Mouse (Mus musculus) induced T-regulatory cell, adult 2 months (primary cell): ENCODE measurements around the gene Ism1.
A peak's percentile ranks its signal among the peaks of the same experiment; 100 is the strongest.

ENCODE experiments used
- DNase-seq: peaks from one replicate; pipeline ENCODE4 v3.0.0-alpha.2; 2012; ENCODE audit warnings: low read depth

Ism1 gene

DNA sequence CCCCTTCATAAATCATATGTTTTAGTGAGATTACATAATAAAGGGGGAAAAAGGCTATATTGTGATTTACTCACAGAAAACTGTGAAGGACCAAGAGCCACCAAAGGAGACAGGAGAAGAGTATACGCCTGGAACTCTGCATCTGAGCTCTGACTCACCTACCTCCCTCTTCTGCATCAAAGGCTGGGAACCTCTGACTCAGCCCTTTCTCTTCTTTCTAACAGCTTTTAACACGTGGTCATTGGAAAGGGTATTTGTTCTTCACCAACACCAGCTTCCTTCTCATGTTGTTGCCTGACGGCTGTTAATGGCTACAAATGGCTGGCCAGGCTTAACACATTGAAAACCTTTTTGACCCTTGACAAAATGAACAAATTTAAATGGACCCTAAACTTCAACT is 36.2 kb downstream of the Ism1 start:
- DNase-seq = no peak

DNA sequence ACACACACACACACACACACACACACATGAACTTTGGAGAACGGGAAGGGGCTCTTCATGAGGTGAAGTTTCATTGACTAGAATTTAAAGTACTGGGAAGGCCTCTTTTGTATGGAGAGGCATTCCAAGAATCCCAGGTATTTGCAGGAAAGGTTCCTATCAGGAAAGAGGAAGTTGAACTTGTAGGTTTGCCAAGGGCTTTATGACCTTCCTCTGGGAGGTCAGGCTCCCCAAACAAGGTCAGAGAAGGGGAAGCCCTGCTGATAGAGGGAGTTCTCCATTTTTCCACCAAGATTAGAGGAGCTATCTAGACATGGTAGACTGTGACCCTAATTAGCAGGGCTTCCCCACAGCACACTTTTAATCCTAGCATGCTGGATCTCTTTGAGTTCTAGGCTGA is 39.8 kb downstream of the Ism1 start:
- no peak for DNase-seq

DNA sequence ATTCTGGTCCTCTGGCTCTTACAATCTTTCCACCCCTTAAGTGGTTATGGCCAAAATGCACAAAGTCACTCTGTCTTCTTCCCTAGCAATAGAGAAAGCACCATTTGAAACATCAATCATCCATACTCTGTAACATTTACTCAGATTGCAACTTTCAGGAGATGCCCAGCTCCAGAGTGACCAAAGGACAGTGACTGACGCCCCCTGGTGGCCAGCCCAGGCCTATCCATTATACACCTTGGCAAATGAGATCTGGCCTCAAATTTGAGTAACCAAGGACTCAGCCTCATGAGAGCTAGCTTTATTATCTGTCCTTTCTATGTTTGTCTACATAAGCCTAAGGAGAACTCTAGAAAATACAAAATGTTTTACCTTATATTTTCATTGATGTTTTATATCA is 44.7 kb downstream of the Ism1 start:
- peak; percentile 28 for DNase-seq

DNA sequence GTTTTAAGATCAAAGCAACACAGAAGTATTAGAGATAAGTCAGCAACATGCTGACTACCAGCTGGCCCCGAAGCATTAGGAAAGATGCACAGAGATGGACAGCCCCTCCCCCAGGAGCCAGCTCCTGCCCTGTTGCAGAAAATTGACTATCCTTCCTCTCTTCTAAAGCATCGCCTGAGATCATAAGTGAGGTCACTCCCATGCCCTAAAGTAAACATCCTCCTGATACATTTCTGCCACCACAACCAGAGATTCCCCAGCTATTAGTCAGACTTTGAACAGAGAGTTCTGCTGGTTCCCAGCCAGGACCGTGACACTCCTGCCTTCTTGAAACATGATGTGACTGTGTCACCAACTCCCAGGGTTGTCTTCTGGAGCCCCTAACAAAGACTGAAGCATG is 45.3 kb downstream of the Ism1 start:
- DNase-seq = no peak

DNA sequence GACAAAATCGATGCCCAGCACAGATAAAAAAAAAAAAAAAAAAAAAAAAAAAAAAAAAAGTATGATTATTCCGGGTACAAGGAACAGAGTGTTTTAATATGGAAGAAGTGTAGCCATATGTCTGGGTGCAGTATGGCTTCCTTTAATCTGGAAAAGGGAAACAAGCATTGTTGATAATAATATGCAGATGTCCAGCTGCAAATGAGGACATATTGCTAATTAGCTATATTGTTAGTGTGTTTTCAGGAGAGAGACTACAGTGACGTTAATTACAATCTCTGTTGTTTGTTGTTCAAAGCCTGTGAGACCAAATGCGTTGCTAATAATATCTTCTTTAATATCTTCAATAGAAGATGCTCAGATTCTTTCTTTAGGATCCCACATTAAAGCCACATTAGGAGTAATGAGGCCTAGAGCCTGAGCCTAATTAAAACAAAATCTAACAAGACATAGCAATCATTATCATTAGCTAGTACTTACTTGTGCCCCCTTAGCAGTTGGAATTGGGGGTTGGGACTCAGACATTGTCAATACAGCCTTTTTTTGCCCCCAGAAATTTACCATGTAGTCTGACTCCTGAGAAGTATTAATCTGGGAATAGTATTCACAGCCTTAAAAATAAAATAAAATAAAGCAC is 46.3 kb downstream of the Ism1 start:
- no peak for DNase-seq

DNA sequence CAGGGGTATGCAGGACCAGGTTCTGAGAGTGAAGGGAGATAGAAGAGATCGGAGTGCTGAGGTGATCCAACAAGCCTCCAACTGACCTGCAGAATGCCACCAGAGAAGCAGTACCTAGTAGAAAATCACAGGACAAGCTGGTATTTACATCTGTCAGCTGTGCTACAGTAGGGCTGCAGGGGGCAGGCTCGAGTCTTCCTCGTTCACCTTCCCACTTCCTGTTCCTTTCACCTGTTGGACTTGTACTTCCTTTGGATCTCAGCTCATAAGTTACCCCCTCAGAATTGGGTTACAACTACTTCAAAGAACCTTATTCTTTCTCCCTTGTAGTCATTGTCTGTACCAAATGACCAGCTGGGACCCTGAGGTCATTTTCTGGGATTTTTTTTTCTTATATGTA is 47.4 kb downstream of the Ism1 start:
- peak; percentile 2 for DNase-seq

DNA sequence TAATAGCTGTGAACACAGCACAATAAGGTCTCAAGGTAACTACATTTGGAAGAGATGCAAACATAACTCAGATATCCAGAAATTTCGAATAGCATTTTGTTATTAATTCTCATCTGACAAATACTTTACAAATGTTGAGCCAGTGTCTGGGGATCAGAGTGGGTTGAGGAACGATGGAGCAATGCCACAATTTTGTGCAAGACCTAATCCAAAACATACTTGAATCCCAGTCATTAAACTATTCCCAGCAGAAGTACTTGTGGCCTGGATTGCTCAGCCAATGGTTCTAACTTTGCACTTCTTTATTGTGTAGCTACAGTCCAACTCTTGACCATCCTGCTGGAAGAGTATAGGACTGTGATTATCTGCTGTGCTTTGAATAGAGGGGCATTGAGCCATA is 50.1 kb downstream of the Ism1 start:
- DNase-seq = no peak

DNA sequence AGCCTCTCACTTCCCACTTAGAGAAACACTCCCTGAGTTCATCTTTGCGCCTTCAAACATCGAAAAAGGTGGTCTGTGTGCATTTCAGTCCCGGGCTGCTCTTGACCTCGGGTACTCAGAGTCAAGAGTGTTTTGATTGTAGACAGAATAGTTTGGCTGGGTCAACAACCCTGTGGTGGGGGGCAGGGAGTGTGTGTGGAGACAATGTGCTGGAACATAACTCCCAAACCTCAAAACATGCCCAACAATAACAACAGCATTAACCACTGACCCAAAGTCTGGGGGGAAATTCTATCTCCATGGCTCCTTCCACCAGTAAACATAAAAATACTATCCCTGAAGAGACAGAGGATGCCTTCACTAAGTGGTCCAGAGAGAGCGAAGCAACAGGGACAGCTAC is 51.4 kb downstream of the Ism1 start:
- no peak for DNase-seq

DNA sequence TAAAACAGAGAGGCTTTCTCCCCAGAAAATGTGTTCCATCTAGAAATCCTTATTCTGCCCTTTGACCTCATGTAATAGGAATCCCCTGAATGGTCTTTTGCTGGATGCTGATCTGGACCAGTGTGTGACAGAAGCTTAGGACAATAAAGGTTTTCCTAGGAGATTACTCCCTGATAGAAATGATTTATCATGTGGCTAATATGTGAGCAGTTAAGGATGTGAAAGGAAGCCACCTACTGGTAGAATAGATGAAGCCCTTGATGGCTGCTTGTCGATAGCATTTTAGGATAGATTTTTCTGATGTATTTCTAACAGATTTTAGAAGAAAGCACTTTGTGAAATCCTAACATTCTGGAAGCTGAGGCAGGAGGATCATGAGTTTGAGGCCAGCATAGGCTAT is 64.4 kb downstream of the Ism1 start:
- DNase-seq = no peak

DNA sequence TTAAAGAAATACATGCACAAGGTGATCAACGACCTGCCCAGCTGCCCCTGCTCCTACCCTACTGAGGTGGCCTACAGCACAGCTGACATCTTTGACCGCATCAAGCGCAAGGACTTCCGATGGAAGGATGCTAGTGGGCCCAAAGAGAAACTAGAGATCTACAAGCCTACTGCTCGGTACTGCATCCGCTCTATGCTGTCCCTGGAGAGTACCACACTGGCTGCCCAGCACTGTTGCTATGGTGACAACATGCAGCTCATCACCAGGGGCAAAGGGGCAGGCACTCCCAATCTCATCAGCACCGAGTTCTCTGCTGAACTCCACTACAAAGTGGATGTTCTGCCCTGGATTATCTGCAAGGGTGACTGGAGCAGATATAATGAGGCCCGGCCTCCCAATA is 79.0 kb downstream of the Ism1 start:
- DNase-seq = no peak

DNA sequence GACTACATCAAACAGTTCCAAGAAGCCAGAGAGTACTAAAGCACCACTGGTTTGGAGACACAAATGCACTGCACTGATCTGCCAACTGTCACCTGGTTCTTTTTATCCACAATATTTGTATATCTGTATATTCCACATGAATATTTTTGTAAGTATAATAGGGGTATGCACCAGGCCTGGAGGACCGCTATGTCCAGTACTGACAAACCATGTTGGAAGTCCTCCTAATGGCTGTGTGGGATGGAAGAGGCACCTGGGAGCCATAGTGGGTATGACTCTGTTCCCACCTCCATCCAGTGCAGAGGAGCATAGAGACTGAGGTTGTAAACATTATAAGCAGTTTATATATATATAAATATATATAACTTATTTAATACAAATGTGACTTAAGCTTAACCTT is 79.5 kb downstream of the Ism1 start:
- DNase-seq = no peak

DNA sequence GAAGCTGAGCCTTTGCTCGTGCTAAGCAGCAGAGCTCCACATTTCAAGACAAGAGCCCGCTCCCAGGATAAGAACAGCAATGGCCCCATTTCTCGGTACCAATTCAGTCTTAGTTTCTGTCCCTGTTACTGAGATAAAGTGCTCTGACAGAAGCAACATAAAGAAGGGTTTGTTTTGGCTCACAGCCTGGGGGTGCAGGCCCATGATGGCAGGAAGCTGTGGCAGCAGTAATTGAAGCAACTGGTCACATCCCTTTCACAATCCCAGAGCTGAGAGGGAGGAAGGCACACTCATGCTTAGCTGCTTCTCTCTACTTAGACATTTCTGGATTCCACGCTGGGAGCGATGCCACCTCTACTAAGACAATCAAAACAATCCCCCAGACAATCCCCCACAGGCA is 86.4 kb downstream of the Ism1 start:
- DNase-seq = no peak

DNA sequence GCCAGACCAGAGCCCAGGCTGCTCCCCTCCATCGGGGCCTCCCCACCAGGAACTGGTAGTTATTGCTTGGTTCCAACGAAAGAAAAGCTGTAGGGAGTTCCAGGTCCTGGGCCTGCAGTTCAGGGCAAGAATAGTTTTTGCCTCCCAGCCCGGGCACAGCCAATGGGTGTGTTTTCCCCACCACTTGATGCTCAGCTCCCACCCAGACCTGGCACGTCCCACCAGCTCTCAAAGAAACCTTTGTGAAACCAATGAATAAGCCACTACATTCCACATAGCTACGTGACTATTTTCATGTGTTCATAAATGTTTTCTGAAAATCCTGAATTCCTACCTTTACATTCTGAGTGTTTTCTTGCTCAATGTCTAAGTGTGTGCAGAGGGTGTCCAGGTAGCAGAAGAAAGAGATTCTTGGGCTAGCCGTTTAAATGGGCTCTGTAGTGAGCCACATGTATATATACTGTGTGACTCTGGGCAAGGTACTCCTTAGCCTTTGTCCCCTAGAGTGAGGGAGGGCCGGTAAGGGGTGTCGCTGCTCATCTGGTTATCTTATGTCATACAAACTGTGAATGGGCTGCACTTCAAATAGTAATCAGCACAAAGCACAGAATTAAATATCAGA is 97.1 kb downstream of the Ism1 start:
- no peak for DNase-seq

DNA sequence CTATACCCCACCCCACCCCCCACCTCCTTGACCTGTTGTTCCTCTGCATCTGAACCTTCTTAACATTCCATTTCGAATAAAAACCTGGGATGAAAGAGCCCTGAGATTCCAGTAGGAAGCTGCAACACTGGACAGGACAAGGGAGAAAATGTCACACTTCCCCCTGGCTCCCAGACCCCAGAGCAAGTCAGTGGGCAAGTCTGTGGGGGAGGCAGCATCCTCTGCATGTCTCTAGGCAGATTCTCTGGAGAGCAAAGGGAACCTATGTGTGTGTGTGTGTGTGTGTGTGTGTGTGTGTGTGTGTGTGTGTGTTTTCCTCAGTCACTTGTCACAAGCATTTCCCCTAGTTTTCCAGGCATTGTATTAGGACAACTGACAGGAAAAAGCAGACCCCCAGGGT is 98.7 kb downstream of the Ism1 start:
- no peak for DNase-seq

DNA sequence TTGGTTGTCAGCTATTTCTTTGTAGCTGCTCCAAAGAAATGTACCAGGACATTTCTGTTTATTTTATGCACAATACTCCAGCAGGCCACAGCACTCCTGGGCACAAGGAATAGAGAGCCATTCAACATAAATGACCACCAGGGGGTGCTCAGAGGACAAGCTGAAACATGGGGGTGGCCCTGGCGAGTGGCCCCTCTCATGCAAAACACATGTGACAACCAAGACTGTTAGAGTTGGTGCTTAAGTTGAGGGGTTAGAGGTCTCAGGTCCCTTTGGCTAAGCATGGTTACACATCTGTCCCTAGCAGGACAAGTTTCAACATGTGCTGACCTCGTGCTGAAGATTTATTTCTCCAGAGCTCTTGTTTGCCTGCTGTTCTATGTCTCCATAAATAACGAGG is 100.3 kb downstream of the Ism1 start:
- DNase-seq = peak; percentile 59

DNA sequence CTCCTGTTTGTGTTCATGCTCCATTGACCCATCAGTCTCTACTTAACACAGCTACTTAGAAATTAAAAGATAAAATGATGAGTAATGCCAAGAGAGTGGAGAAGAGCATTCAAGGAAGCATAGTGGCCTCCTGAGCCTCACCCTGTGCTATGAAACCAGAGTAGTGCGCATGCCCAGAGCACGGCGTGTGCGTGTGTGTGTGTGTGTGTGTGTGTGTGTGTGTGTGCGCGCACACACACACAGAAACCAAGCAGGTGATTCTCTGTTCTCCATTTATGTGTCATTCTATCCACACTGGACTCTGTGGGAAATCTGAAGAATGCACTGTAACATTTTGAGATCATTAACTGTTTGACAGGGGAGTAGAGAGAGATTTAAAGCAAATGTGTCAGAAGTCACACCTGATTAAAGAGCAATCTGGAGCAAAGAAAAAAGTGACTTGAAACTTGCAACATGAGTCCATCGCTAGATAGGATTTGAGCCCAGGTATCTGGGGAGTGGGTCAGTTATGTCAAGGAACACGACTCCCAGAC is 105.4 kb downstream of the Ism1 start:
- no peak for DNase-seq

DNA sequence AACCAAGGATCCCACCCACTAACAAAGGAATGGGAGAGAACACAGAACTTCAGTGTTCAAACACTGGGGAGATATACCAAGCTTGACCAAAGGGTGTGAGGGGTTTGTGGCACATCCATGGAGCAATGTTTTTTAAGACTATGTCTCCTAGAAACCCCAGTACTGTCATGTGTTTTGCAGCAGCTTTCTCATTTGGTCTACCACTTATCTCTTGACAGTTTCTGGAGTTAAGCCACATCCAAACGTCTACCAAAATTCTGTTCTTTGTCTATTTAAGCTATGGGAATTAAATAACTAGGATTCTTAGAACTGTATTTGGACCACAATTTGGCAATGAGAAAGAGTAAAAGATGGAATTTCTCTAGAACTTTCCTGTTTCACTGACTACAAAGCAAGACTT is 106.5 kb downstream of the Ism1 start:
- no peak for DNase-seq

DNA sequence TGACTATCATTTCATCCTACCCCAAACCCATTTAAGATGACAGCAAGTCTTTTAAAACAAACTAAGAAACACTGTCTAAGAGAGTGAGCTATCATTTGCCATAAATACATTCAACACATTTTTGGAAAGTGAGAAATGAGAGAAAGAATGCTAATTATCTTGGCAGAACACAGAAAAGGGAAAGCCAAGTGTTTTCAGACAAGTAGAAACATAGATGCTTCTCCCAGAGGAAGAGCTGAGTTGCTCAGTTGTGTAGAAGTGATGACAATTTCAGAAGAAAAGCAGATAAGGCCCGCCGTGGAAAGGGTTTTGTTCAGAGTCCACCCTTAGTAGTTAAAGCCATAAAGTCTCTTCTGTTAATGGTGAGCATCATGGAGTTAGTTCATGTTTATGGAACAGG is 107.0 kb downstream of the Ism1 start:
- DNase-seq = no peak

DNA sequence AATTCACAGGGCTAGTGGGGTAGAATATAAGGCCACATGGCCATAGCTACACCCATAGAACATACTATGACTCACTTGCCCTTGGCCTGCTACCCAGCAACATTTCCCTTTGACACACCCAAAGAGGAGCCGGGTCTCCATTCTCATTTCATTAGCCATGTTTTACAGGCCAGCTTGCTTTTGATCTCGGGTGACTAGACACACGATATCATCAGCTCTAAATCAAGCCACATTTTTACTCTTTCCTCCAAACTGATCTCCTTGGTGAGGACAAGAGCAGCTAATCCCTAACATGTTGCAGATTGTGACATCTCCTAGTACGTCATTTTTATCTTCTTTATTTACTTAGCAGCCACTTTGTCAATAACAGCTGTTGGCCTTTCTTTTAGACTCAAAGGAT is 110.7 kb downstream of the Ism1 start:
- DNase-seq = no peak

DNA sequence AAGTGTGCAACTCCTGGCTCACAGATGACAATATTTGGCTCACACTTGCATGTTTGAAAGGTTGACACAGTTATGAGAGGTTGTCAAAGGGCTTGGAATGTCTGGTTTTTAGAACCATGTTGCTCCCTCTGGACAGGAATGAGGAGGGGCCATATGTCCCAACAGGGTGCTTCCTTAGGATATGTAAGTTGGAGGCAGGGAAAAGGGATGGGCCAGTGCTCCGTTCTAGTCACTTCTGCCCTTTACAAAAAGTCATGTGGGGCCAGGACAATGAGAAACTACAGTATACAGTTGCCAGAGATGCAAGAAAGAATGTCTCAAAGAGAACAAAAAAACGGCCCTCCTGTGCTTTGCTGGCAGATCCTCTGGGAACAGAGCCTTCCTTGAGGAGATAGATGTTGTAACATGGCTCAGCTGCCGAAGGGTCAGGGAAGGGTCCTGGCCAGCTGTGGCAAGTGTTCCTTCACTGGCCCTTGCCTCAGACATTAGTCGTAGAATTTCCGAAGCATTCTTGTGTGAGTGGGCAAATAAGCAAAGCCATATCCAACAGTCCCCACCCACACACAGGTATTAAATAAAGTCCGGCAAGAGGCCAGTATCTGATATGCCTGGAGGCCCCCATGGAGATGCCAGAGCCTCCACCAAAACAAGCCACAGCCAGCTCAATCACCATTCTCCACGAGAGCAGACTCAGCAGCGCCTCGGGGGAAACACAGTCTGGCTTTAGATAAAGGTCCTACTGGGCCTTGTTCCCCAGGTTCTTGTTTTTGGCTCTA is 114.6 kb downstream of the Ism1 start:
- DNase-seq = no peak

DNA sequence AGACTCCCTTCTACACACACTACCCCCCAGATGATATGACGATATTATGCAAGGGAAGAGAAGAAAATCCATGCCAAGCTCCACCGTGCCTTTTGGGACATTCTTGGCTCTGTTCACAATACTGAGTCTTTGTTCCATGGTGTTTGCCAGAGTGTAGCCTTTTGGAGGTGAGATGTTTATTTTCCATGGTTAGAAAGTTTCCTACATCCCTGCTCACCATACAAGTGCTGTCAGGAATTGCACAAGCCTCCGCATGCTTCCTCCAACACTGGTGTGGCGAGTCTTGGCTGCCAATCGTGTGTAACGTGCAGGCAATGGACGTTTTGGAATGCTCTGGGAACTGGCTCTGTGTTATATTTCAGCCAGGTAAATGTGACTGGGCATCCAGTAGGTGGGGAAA is 126.1 kb downstream of the Ism1 start:
- DNase-seq = no peak

DNA sequence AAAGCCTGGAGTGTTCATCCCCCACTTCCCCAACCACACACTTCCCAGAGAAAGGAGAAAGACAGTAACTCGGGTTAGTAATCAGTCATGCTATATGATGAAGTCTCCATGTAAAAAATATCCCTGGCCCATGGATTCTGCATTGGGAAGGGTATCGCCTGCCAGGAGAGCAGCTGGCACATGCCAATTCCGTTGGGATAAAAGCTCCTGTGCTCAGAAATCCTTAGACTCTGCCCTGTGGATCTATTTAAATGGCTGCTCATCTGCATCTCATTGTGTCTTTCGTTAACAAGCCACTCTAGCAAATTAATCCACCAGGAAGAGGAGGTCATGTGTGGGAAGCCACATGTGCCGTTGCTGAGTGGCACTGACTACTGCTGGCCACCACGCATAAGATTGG is 129.9 kb downstream of the Ism1 start:
- DNase-seq = no peak
